Mouse (Mus musculus) cerebellum, postnatal 14 days (tissue): ENCODE measurements at regions not wholly inside any gene's neighbourhood (a gene's known extent, or its start where the extent isn't known, plus 50 kb on each side); places are given as distances from the start of the nearest gene placed in this dataset.

ENCODE experiments used
- DNase-seq, 2 experiments: peaks; one replicate each; pipeline ENCODE4 v3.0.0; 2021; ENCODE audit warnings: mixed read lengths in 2 of 2

GRCm38 (mm10) chr19:30289721-30290120, 57.0 kb downstream of the Mbl2 start:
- peak in 1 of 2 experiments; percentile 5 for DNase-seq

GRCm38 (mm10) chr19:30295263-30295704, 62.5 kb downstream of the Mbl2 start:
- peak; percentile 56 to 60 for DNase-seq

GRCm38 (mm10) chr19:30296024-30296423, 63.3 kb downstream of the Mbl2 start:
- DNase-seq = no peak

GRCm38 (mm10) chr19:30299536-30299935, 66.8 kb downstream of the Mbl2 start:
- no peak for DNase-seq

- DNase-seq = no peak
Observed at GRCm38 (mm10) chr19:30302281-30302680, 69.5 kb downstream of the Mbl2 start.

GRCm38 (mm10) chr19:30306379-30306778, 73.6 kb downstream of the Mbl2 start:
- peak; percentile 87 to 88 for DNase-seq

GRCm38 (mm10) chr19:30306919-30307318, 74.2 kb downstream of the Mbl2 start:
- no peak for DNase-seq

- DNase-seq = no peak
Observed at GRCm38 (mm10) chr19:30317314-30317713, 84.6 kb downstream of the Mbl2 start.

GRCm38 (mm10) chr19:30327693-30328092, 95.0 kb downstream of the Mbl2 start:
- no peak for DNase-seq

- no peak for DNase-seq
Observed at GRCm38 (mm10) chr19:30328886-30329285, 96.1 kb downstream of the Mbl2 start.

GRCm38 (mm10) chr19:30330792-30331191, 98.0 kb downstream of the Mbl2 start:
- no peak for DNase-seq

GRCm38 (mm10) chr19:30331850-30332249, 99.1 kb downstream of the Mbl2 start:
- DNase-seq = no peak

GRCm38 (mm10) chr19:30344401-30344800, 111.7 kb downstream of the Mbl2 start:
- no peak for DNase-seq

GRCm38 (mm10) chr19:30348924-30349323, 116.2 kb downstream of the Mbl2 start:
- no peak for DNase-seq

GRCm38 (mm10) chr19:30354981-30355380, 122.2 kb downstream of the Mbl2 start:
- no peak for DNase-seq

GRCm38 (mm10) chr19:30358961-30359360, 126.2 kb downstream of the Mbl2 start:
- DNase-seq = no peak

- no peak for DNase-seq
Observed at GRCm38 (mm10) chr19:30371901-30372300, 139.2 kb downstream of the Mbl2 start.

GRCm38 (mm10) chr19:30379767-30380166, 147.0 kb downstream of the Mbl2 start:
- DNase-seq = no peak

GRCm38 (mm10) chr19:30380515-30381206, 147.9 kb downstream of the Mbl2 start:
- DNase-seq = no peak

- no peak for DNase-seq
Observed at GRCm38 (mm10) chr19:30393791-30394190, 155.7 kb downstream of the Dkk1 start.

GRCm38 (mm10) chr19:30406943-30407342, 142.5 kb downstream of the Dkk1 start:
- no peak for DNase-seq

GRCm38 (mm10) chr19:30419556-30420280, 129.7 kb downstream of the Dkk1 start:
- DNase-seq = peak; percentile 9 to 15

- DNase-seq = no peak
Observed at GRCm38 (mm10) chr19:30425627-30426026, 123.8 kb downstream of the Dkk1 start.

GRCm38 (mm10) chr19:30427484-30427883, 122.0 kb downstream of the Dkk1 start:
- peak; percentile 23 to 61 for DNase-seq
